Mouse (Mus musculus): ENCODE data around the gene Id2.

DNA sequence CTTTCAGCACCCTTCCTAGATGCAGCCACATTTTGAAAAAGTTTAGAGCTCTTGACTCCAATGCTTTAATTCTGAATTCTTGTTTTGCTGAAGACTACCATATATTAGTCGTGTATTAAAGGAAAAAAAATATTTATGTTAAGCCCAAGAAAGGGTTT, at the start of gene Id2:
- TF ChIP-seq CTCF (IDR thresholded peaks at IDR 0.05; ENCODE audit: low read depth, low read length) (no peak), POLR2A (IDR thresholded peaks at IDR 0.05; ENCODE audit: borderline replicate concordance, low read depth, low read length) (no peak)
